Mouse (Mus musculus) gastrocnemius, postnatal 25 days (tissue): Measurements from ENCODE around the gene Fam199x. TPM values are rescaled to one million over a fixed set of nuclear protein-coding genes. Genes with fewer than 3 reads are reported as not detected.

Experiments used
- total RNA-seq, 2 experiments: library from RNA; stranded (reverse); gene quantifications; 1 replicate in 1 of 2; 2 replicates in 1 of 2; pipeline ENCODE4 v1.2.3; 2021

The Fam199x gene
- total RNA-seq, 2 experiments from 2014 or later: 3.2 to 3.9 TPM

Other genes with a start within 250 kb of the Fam199x start
- gene Plp1, start 226.9 kb upstream of the Fam199x start, total RNA-seq: 1 to 10 TPM; 4.5 to 4.7 TPM
- gene Rab9b, start 180.8 kb upstream of the Fam199x start, total RNA-seq: under 1 TPM in 1 of 2 experiments, not detected in 1; 0.13 TPM
- gene H2bfm, start 122.3 kb upstream of the Fam199x start, total RNA-seq: not detected
- gene Tmsb15b2, start 74.1 kb upstream of the Fam199x start, total RNA-seq: 1 to 10 TPM; 4.3 to 6.4 TPM
- not detected for gene Tmsb15l, start 72.7 kb upstream of the Fam199x start, total RNA-seq
- 1 to 10 TPM; 1.6 to 5.3 TPM for gene Tmsb15b1, start 72.7 kb upstream of the Fam199x start, total RNA-seq
- gene Zcchc18, start 56.4 kb upstream of the Fam199x start, total RNA-seq: not detected
- gene Slc25a53, start 11.3 kb upstream of the Fam199x start, total RNA-seq: 1 to 10 TPM; 1.2 to 3.2 TPM
- gene Esx1, start 72.5 kb downstream of the Fam199x start, total RNA-seq: not detected